Mouse (Mus musculus) MEL (cell line): ENCODE measurements around the gene Krt79. TPM values are rescaled to one million over a fixed set of nuclear protein-coding genes. Genes with fewer than 3 reads are reported as not detected.
A peak's percentile ranks its signal among the peaks of the same experiment; 100 is the strongest.

Experiments
- DNase-seq: peaks from one replicate; pipeline ENCODE4 v3.0.0; 2011; ENCODE audit warnings: low read depth, low spot score
- H3K27ac ChIP-seq: 2 replicates; pipeline ENCODE4 v1.5.1; 2012; ENCODE audit warnings: low read depth, mild to moderate bottlenecking, control low read depth, low read length, moderate library complexity; ENCODE audit not compliant: control insufficient read depth
- H3K27me3 ChIP-seq, 2 experiments: fragments of 150-350 bp in 1 of 2; sonication (generic) in 1 of 2; 2 replicates each; pipeline ENCODE4 v1.6.1; 2012; ENCODE audit warnings: low read length in 2 of 2, mild to moderate bottlenecking in 2 of 2, improper control_type of control experiment in 1 of 2, moderate library complexity in 1 of 2; ENCODE audit not compliant: insufficient read depth in 2 of 2, control insufficient read depth in 1 of 2
- H3K36me3 ChIP-seq, 2 experiments: 2 replicates each; pipeline ENCODE4 v1.6.1; 2012 to 2014; ENCODE audit warnings: low read length in 2 of 2, improper control_type of control experiment in 1 of 2, inconsistent platforms in 1 of 2, mild to moderate bottlenecking in 1 of 2; ENCODE audit not compliant: insufficient read depth in 2 of 2, control insufficient read depth in 1 of 2
- H3K4me1 ChIP-seq, 2 experiments: fragments of 150-350 bp in 1 of 2; sonication (generic) in 1 of 2; 2 replicates each; pipeline ENCODE4 v1.6.1; 2012; ENCODE audit warnings: low read length in 2 of 2, improper control_type of control experiment in 1 of 2, mild to moderate bottlenecking in 1 of 2; ENCODE audit not compliant: insufficient read depth in 2 of 2, control insufficient read depth in 1 of 2
- H3K4me3 ChIP-seq, 2 experiments: fragments of 150-350 bp in 1 of 2; sonication (generic) in 1 of 2; 2 replicates each; pipeline ENCODE4 v1.5.1; 2012; ENCODE audit warnings: low read depth in 2 of 2, low read length in 2 of 2, mild to moderate bottlenecking in 2 of 2, moderate library complexity in 2 of 2, control low read depth in 1 of 2, improper control_type of control experiment in 1 of 2; ENCODE audit not compliant: control insufficient read depth in 1 of 2, insufficient read depth in 1 of 2
- H3K79me2 ChIP-seq: 2 replicates; pipeline ENCODE4 v1.6.1; 2012; ENCODE audit warnings: mild to moderate bottlenecking, low read length, moderate library complexity; ENCODE audit not compliant: control insufficient read depth, poor library complexity, insufficient read depth
- H3K9ac ChIP-seq: 2 replicates; pipeline ENCODE4 v1.6.1; 2012; ENCODE audit warnings: low read depth, mild to moderate bottlenecking, control low read depth, low read length, moderate library complexity; ENCODE audit not compliant: control insufficient read depth, poor library complexity, severe bottlenecking
- H3K9me3 ChIP-seq: fragments of 150-350 bp; sonication (generic); replicated peaks from 2 replicates; pipeline ENCODE4 v1.6.1; 2012; ENCODE audit warnings: mild to moderate bottlenecking, low read length, improper control_type of control experiment, moderate library complexity; ENCODE audit not compliant: insufficient read depth
- BHLHE40 ChIP-seq: IDR thresholded peaks from 2 replicates; pipeline ENCODE4 v1.6.1; 2012; ENCODE audit warnings: low read depth, mild to moderate bottlenecking, inconsistent platforms, low read length, improper control_type of control experiment, borderline replicate concordance
- CHD1 ChIP-seq: IDR thresholded peaks from 2 replicates; pipeline ENCODE4 v1.6.1; 2012; ENCODE audit warnings: low read depth, mild to moderate bottlenecking, inconsistent platforms, low read length, improper control_type of control experiment
- CHD2 ChIP-seq: IDR thresholded peaks from 2 replicates; pipeline ENCODE4 v1.6.1; 2011; ENCODE audit warnings: low read length, improper control_type of control experiment
- CTCF ChIP-seq, 3 experiments: IDR thresholded peaks in 2 of 3; conservative IDR thresholded peaks in 1 of 3; 2 replicates each; pipeline ENCODE4 v1.5.1; 2011 to 2012; ENCODE audit warnings: low read length in 3 of 3, low read depth in 2 of 3, mild to moderate bottlenecking in 2 of 3, improper control_type of control experiment in 1 of 3, inconsistent platforms in 1 of 3, mixed read lengths in 1 of 3, moderate library complexity in 1 of 3; ENCODE audit not compliant: control insufficient read depth in 1 of 3, insufficient read depth in 1 of 3, poor library complexity in 1 of 3, severe bottlenecking in 1 of 3
- E2F4 ChIP-seq: IDR thresholded peaks from 2 replicates; pipeline ENCODE4 v1.6.1; 2011; ENCODE audit warnings: low read depth, low read length, improper control_type of control experiment, borderline replicate concordance
- ELF1 ChIP-seq: IDR thresholded peaks from 2 replicates; pipeline ENCODE4 v1.6.1; 2014; ENCODE audit warnings: low read depth, mild to moderate bottlenecking, inconsistent platforms, low read length, improper control_type of control experiment, moderate library complexity
- EP300 ChIP-seq, 2 experiments: IDR thresholded peaks; 2 replicates each; pipeline ENCODE4 v1.6.1; 2011; ENCODE audit warnings: improper control_type of control experiment in 2 of 2, low read length in 2 of 2, low read depth in 1 of 2, mild to moderate bottlenecking in 1 of 2
- ETS1 ChIP-seq: IDR thresholded peaks from 2 replicates; pipeline ENCODE4 v1.6.1; 2012; ENCODE audit warnings: low read depth, mild to moderate bottlenecking, inconsistent platforms, low read length, improper control_type of control experiment, moderate library complexity
- GABPA ChIP-seq: IDR thresholded peaks from 2 replicates; pipeline ENCODE4 v1.6.1; 2012; ENCODE audit warnings: low read depth, mild to moderate bottlenecking, inconsistent platforms, low read length, improper control_type of control experiment, moderate library complexity
- GATA1 ChIP-seq: IDR thresholded peaks from 2 replicates; pipeline ENCODE4 v1.6.1; 2011; ENCODE audit warnings: low read depth, low read length, improper control_type of control experiment
- JUND ChIP-seq: IDR thresholded peaks from 2 replicates; pipeline ENCODE4 v1.6.1; 2011; ENCODE audit warnings: low read depth, mild to moderate bottlenecking, improper control_type of control experiment, low read length
- MAFK ChIP-seq: IDR thresholded peaks from 2 replicates; pipeline ENCODE4 v1.6.1; 2011; ENCODE audit warnings: low read depth, mild to moderate bottlenecking, low read length, improper control_type of control experiment, borderline replicate concordance
- MAZ ChIP-seq: IDR thresholded peaks from 2 replicates; pipeline ENCODE4 v1.6.1; 2012; ENCODE audit warnings: low read depth, mild to moderate bottlenecking, inconsistent platforms, low read length, improper control_type of control experiment
- MXI1 ChIP-seq: IDR thresholded peaks from 2 replicates; pipeline ENCODE4 v1.6.1; 2011; ENCODE audit warnings: mild to moderate bottlenecking, low read depth, low read length, improper control_type of control experiment
- MYB ChIP-seq: IDR thresholded peaks from 2 replicates; pipeline ENCODE4 v1.6.1; 2011; ENCODE audit warnings: mild to moderate bottlenecking, low read depth, low read length, improper control_type of control experiment
- MYC ChIP-seq: IDR thresholded peaks from 2 replicates; pipeline ENCODE4 v1.6.1; 2011; ENCODE audit warnings: low read depth, mild to moderate bottlenecking, low read length, improper control_type of control experiment, moderate library complexity
- NELFE ChIP-seq: IDR thresholded peaks from 2 replicates; pipeline ENCODE4 v1.6.1; 2011; ENCODE audit warnings: low read depth, low read length, improper control_type of control experiment
- NRF1 ChIP-seq: IDR thresholded peaks from 2 replicates; pipeline ENCODE4 v1.6.1; 2014; ENCODE audit warnings: low read depth, mild to moderate bottlenecking, inconsistent platforms, low read length, improper control_type of control experiment, moderate library complexity; ENCODE audit not compliant: poor library complexity, insufficient read depth, severe bottlenecking
- POLR2A ChIP-seq, 2 experiments: IDR thresholded peaks; 2 replicates each; pipeline ENCODE4 v1.6.1; 2011 to 2012; ENCODE audit warnings: low read length in 2 of 2, mild to moderate bottlenecking in 2 of 2, control low read depth in 1 of 2, improper control_type of control experiment in 1 of 2, low read depth in 1 of 2, moderate library complexity in 1 of 2; ENCODE audit not compliant: control insufficient read depth in 1 of 2, insufficient read depth in 1 of 2, poor library complexity in 1 of 2
- POLR2AphosphoS2 ChIP-seq: IDR thresholded peaks from 2 replicates; pipeline ENCODE4 v1.6.1; 2011; ENCODE audit warnings: low read length, improper control_type of control experiment
- RAD21 ChIP-seq: IDR thresholded peaks from 2 replicates; pipeline ENCODE4 v1.6.1; 2011; ENCODE audit warnings: mild to moderate bottlenecking, low read depth, low read length, improper control_type of control experiment
- RCOR1 ChIP-seq: IDR thresholded peaks from 2 replicates; pipeline ENCODE4 v1.6.1; 2012; ENCODE audit warnings: low read depth, mild to moderate bottlenecking, inconsistent platforms, low read length, improper control_type of control experiment
- SMC3 ChIP-seq: IDR thresholded peaks from 2 replicates; pipeline ENCODE4 v1.6.1; 2011; ENCODE audit warnings: low read depth, low read length, improper control_type of control experiment
- TAL1 ChIP-seq: IDR thresholded peaks from 2 replicates; pipeline ENCODE4 v1.6.1; 2012; ENCODE audit warnings: mild to moderate bottlenecking, inconsistent platforms, low read length, moderate library complexity, mixed read lengths
- TCF12 ChIP-seq: IDR thresholded peaks from 2 replicates; pipeline ENCODE4 v1.6.1; 2014; ENCODE audit warnings: low read depth, mild to moderate bottlenecking, inconsistent platforms, low read length, improper control_type of control experiment, moderate library complexity
- UBTF ChIP-seq: IDR thresholded peaks from 2 replicates; pipeline ENCODE4 v1.6.1; 2012; ENCODE audit warnings: low read depth, mild to moderate bottlenecking, inconsistent platforms, low read length, improper control_type of control experiment, moderate library complexity, borderline replicate concordance; ENCODE audit not compliant: insufficient read depth
- ZC3H11A ChIP-seq: IDR thresholded peaks from 2 replicates; pipeline ENCODE4 v1.6.1; 2012; ENCODE audit warnings: low read depth, mild to moderate bottlenecking, inconsistent platforms, low read length, improper control_type of control experiment
- ZMIZ1 ChIP-seq: IDR thresholded peaks from 2 replicates; pipeline ENCODE4 v1.6.1; 2012; ENCODE audit warnings: low read depth, mild to moderate bottlenecking, inconsistent platforms, low read length, improper control_type of control experiment, moderate library complexity
- ZNF384 ChIP-seq: IDR thresholded peaks from 2 replicates; pipeline ENCODE4 v1.6.1; 2012; ENCODE audit warnings: low read depth, mild to moderate bottlenecking, inconsistent platforms, low read length, improper control_type of control experiment
- polyA plus RNA-seq, 2 experiments: library from polyadenylated mRNA; stranded (reverse) in 1 of 2; unstranded in 1 of 2; fragments of >175 nt in 1 of 2; fragments of >200 nt in 1 of 2; gene quantifications; 2 replicates each; pipeline versions ENCODE4 v1.2.1 to v1.2.4; 2012; ENCODE audit warnings: low replicate concordance in 2 of 2, low read depth in 1 of 2; ENCODE audit not compliant: insufficient read length in 2 of 2, insufficient read depth in 1 of 2, missing spikeins in 1 of 2
- total RNA-seq: library from RNA; depleted of rRNA; stranded (reverse); fragments of 300-350 nt; gene quantifications from 2 replicates; pipeline ENCODE4 v1.2.3, GENCODE M21; 2012

Gene Krt79
- total and polyA plus RNA-seq, 3 experiments: not detected

DNA sequence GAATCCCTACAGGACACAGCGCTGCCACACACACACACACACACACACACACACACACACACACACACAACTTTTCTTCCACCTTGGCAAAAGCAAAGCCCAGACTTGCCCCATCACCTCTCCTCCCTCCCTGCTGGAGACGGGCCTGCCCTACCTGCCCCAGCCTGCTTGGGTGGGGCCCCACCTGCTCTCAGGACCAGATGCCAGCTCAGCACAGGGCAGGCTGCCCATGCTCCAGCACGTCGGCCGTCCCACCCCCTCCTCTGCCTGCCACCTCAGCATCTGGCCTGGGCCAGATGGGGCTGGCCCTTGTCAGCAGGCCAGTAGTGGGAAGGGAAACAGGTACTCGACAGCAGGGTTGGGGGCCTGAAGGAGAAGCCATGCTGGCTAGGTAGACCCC lies 40.7 kb upstream of the Krt79 start:
- H3K27ac ChIP-seq: no peak overlapping the region
- peaks cover 22 to 37% of the 10 kb centered on the region in 2 experiments for H3K4me1 ChIP-seq
- no peaks in the 10 kb centered on the region for H3K9me3 ChIP-seq
- no peak for DNase-seq
- H3K36me3 ChIP-seq: peaks cover 0 to 28% of the 10 kb centered on the region in 2 experiments; a peak in 2 of 4 replicates
- H3K4me3 ChIP-seq: no peak overlapping the region
- H3K79me2 ChIP-seq: no peaks in the 10 kb centered on the region; the same call in 1 of the 2 replicates
- no peaks in the 10 kb centered on the region for H3K27me3 ChIP-seq
- TF ChIP-seq NRF1 (no peak), JUND (no peak), UBTF (no peak), BHLHE40 (no peak), POLR2AphosphoS2 (no peak), ZC3H11A (no peak), ZMIZ1 (no peak), E2F4 (no peak), GATA1 (no peak), CHD1 (no peak), TCF12 (no peak), MAFK (no peak), MAZ (no peak), MYC (no peak), CHD2 (no peak), CTCF (IDR thresholded peaks at IDR 0.05 in 2 of 3, conservative IDR thresholded peaks at IDR 0.05 in 1 of 3; ENCODE audit: control insufficient read depth in 1 of 3, insufficient read depth in 1 of 3, low read depth in 2 of 3, low read length in 3 of 3, poor library complexity in 1 of 3, severe bottlenecking in 1 of 3) (no peak), MYB (no peak), RAD21 (no peak), ZNF384 (no peak)
- no peak overlapping the region for H3K9ac ChIP-seq

DNA sequence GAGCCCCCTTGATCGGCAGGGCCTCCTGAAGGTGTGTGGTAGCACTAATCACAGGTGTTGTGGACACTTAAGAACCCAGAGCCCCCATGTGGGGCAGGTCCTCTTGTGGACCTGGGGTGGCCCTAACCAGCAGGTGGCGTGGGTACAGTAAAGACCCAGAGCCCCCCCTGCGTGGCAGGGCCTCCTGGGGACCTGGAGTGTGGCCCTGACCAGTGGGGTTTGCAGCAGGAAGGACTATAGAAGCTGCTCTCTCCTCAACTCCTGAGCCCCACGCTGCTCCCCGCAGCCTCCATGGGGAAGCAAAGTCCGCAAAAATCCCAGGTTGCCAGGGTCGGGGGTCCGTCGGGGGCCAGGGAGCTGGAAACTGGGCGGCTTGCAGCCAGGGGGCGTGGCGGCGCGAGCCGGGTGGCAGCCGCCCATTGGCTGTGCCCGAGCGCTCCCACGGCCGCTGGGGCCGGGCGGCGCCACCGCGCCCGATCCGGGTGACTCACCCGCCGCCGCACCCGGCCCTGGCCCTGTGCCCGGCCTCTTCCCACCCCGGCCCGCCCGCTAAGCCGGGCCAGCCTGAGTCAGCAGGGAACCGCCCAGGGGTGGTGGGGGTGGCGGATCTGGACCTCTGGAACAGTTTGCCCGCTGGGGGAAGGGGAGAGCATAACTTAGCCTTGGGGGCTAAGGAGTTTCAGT lies 37.1 kb upstream of the Krt79 start:
- no peaks in the 10 kb centered on the region; the same call in 1 of the 2 replicates for H3K79me2 ChIP-seq
- peak; percentile 95 for DNase-seq
- H3K9me3 ChIP-seq: no peaks in the 10 kb centered on the region
- H3K27ac ChIP-seq: peak overlapping the region; percentile 70
- H3K4me1 ChIP-seq: peaks cover 17 to 42% of the 10 kb centered on the region in 2 experiments
- no peaks in the 10 kb centered on the region for H3K27me3 ChIP-seq
- peaks cover 0 to 37% of the 10 kb centered on the region in 2 experiments; a peak in 2 of 4 replicates for H3K36me3 ChIP-seq
- H3K4me3 ChIP-seq: peak overlapping the region; percentile 60 to 78
- H3K9ac ChIP-seq: peak overlapping the region; percentile 83
- TF ChIP-seq MAZ: peak; percentile 96
- TF ChIP-seq RCOR1: no peak; the same call in 1 of the 2 replicates
- peak; percentile 63 for TF ChIP-seq MYB
- TF ChIP-seq UBTF: no peak
- TF ChIP-seq TAL1: no peak
- TF ChIP-seq NELFE: peak; percentile 57
- TF ChIP-seq MXI1: no peak
- TF ChIP-seq CHD2: peak; percentile 64
- TF ChIP-seq SMC3: no peak
- peak in 1 of 3 experiments; percentile 22; a peak in 1 of 6 replicates for TF ChIP-seq CTCF (IDR thresholded peaks at IDR 0.05 in 2 of 3, conservative IDR thresholded peaks at IDR 0.05 in 1 of 3; ENCODE audit: control insufficient read depth in 1 of 3, insufficient read depth in 1 of 3, low read depth in 2 of 3, low read length in 3 of 3, poor library complexity in 1 of 3, severe bottlenecking in 1 of 3)
- no peak for TF ChIP-seq CHD1
- TF ChIP-seq TCF12: peak; percentile 50
- no peak for TF ChIP-seq POLR2AphosphoS2
- peak; percentile 71 to 88; a peak in 3 of 4 replicates for TF ChIP-seq EP300 (IDR thresholded peaks at IDR 0.05; ENCODE audit: low read depth in 1 of 2, low read length in 2 of 2)
- TF ChIP-seq GABPA: 0 out of 2 replicates have a peak, but pooled peaks have one; percentile 60
- 0 out of 2 replicates have a peak, but pooled peaks have one; percentile 12 for TF ChIP-seq ELF1
- peak; percentile 95 for TF ChIP-seq ETS1
- peak; percentile 58; the same call in 1 of the 2 replicates for TF ChIP-seq BHLHE40
- no peak for TF ChIP-seq MYC
- peak in 1 of 2 experiments; percentile 26; a peak in 1 of 4 replicates for TF ChIP-seq POLR2A (IDR thresholded peaks at IDR 0.05; ENCODE audit: control insufficient read depth in 1 of 2, insufficient read depth in 1 of 2, low read depth in 1 of 2, low read length in 2 of 2, poor library complexity in 1 of 2)
